Mouse (Mus musculus) megakaryocyte, embryonic 14.5 days (primary cell): Measurements from ENCODE around the gene Cryba1.

ENCODE experiments used
- FLI1 ChIP-seq: IDR thresholded peaks from 2 replicates; pipeline ENCODE4 v1.6.1; 2012; ENCODE audit warnings: low read length, inconsistent platforms, mixed read lengths
- GATA1 ChIP-seq: IDR thresholded peaks from 3 replicates; pipeline ENCODE4 v1.6.1; 2012; ENCODE audit warnings: mixed read lengths, low read length, inconsistent platforms, borderline replicate concordance

GRCm38 (mm10) chr11:77738555-77738954, 13.5 kb upstream of the Cryba1 start:
- no peak for TF ChIP-seq GATA1
- no peak for TF ChIP-seq FLI1
